Mouse (Mus musculus) CD4-positive, CD25-positive, alpha-beta regulatory T cell, adult 9 weeks (primary cell): ENCODE results near the gene Tmem33. TPM values are rescaled to one million over a fixed set of nuclear protein-coding genes. Genes with fewer than 3 reads are reported as not detected.

Experiments used
- polyA plus RNA-seq: library from polyadenylated mRNA; unstranded; fragments of 100-300 nt; shearing (Covaris generic); gene quantifications from one replicate; pipeline ENCODE4 v1.2.1, GENCODE M21; 2017

The Tmem33 gene
- 97.9 TPM for polyA plus RNA-seq

DNA sequence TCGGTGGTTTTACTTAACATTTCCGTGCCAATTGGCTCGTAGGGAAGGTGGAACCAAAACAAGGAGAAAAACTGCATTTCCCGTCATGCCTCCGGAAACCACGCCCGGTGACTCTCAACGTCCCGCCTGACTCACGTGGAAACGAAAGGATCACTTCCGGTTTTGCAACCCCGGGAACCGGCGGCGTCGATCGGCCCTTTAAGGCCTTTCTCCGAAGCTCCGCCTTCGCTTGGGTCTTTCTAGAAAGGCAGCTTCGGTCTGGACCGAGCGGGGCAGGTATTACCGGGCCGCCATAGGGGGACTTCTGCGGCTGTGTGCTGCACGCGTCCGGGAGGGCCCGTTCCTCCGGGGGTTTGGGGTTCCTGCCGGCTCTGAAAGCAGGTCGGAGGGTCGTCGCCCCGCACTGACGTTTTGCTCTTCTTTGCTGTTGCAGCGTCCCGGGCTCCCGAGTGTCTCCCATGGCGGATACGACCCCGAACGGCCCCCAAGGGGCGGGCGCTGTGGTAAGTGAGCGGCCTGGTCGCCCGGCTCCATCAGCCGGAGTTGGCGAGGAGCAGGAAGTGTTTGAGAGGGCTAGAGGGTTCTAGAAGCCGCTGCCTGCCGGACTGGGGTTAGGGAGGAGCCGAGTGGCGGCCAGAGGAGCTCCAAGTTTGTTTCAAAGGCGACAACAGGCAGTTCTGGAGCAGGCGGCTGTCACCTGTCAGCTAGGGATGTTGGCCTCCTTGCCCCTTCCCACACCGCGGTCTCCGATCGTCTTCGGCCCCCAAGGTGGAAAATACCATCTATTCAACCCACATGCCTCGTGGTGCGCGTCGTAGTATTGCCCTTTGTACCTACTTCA is at the start of gene Tmem33:
Gene Tmem33 (plus strand): TSS at position 35 of the 841 bp plus-strand sequence.

GRCm38 (mm10) chr5:67306698-67307521 is 46.5 kb downstream of the Tmem33 start, which contains the start of gene Slc30a9:
TSS of gene Slc30a9 (plus strand) at chr5:67306955.

Other genes with a start within 250 kb of the Tmem33 start
- not detected for gene Phox2b, start 161.3 kb upstream of the Tmem33 start, polyA plus RNA-seq
- gene Slc30a9, start 46.4 kb downstream of the Tmem33 start, polyA plus RNA-seq, result 8.6 TPM
- gene Bend4, start 167.7 kb downstream of the Tmem33 start, polyA plus RNA-seq, result 0.16 TPM